Mouse (Mus musculus) limb, embryonic 11.5 days (tissue): Measurements from ENCODE around the gene Zfp454. TPM values are rescaled to one million over a fixed set of nuclear protein-coding genes. Genes with fewer than 3 reads are reported as not detected.

Experiments used
- ATAC-seq: fragments of 200-750 bp; cut with Nextera tagmentation; 2 replicates; pipeline ENCODE4 v1.8.0; 2017; ENCODE audit warnings: low read depth; ENCODE audit not compliant: insufficient number of reproducible peaks, low FRiP score, low TSS enrichment
- DNase-seq: peaks from one replicate; pipeline ENCODE4 v3.0.0-alpha.2; 2015; ENCODE audit warnings: low spot score
- H3K27ac ChIP-seq: fragments of 300-500 bp; sonication (generic); replicated peaks from 2 replicates; pipeline ENCODE4 v1.5.1; 2014; ENCODE audit warnings: low read depth, mild to moderate bottlenecking, low read length
- H3K27me3 ChIP-seq: fragments of 300-500 bp; sonication (generic); 2 replicates; pipeline ENCODE4 v1.6.1; 2014; ENCODE audit warnings: mild to moderate bottlenecking, low read length, mixed read lengths; ENCODE audit not compliant: control insufficient read depth, insufficient read depth
- H3K36me3 ChIP-seq: fragments of 300-500 bp; sonication (generic); 2 replicates; pipeline ENCODE4 v1.6.1; 2014; ENCODE audit warnings: mild to moderate bottlenecking, low read length, moderate library complexity, mixed read lengths; ENCODE audit not compliant: control insufficient read depth, insufficient read depth
- H3K4me1 ChIP-seq: fragments of 300-500 bp; sonication (generic); 2 replicates; pipeline ENCODE4 v1.6.1; 2014; ENCODE audit warnings: low read length, mixed read lengths; ENCODE audit not compliant: control insufficient read depth, insufficient read depth
- H3K4me2 ChIP-seq: fragments of 300-500 bp; sonication (generic); 2 replicates; pipeline ENCODE4 v1.6.1; 2014; ENCODE audit warnings: low read depth, mild to moderate bottlenecking, moderate library complexity; ENCODE audit not compliant: severe bottlenecking
- H3K4me3 ChIP-seq: fragments of 300-500 bp; sonication (generic); 2 replicates; pipeline ENCODE4 v1.5.1; 2014; ENCODE audit warnings: low read depth, low read length
- H3K9ac ChIP-seq: fragments of 300-500 bp; sonication (generic); 2 replicates; pipeline ENCODE4 v1.6.1; 2014; ENCODE audit warnings: mild to moderate bottlenecking, low read length
- H3K9me3 ChIP-seq: fragments of 300-500 bp; sonication (generic); 2 replicates; pipeline ENCODE4 v1.6.1; 2016; ENCODE audit warnings: low read length; ENCODE audit not compliant: control insufficient read depth
- WGBS: fragments of 180-500 bp; shearing (Covaris S2); extraction: QIAGEN DNeasy Blood & Tissue Kit; methylation state at CpG from one replicate; pipeline ENCODE4 v1.1.7; 2014; 5-methylcytosine and 5-hydroxymethylcytosine counted together
- polyA plus RNA-seq: library from polyadenylated mRNA; unstranded; fragments of >200 nt; fragmentation: Nextera tagmentation; extraction: Ambion mirVana; gene quantifications from 2 replicates; pipeline ENCODE4 v1.2.1, GENCODE M21; 2014

Gene Zfp454
- polyA plus RNA-seq, 1 experiment from 2014 or later = 15.5 TPM

DNA sequence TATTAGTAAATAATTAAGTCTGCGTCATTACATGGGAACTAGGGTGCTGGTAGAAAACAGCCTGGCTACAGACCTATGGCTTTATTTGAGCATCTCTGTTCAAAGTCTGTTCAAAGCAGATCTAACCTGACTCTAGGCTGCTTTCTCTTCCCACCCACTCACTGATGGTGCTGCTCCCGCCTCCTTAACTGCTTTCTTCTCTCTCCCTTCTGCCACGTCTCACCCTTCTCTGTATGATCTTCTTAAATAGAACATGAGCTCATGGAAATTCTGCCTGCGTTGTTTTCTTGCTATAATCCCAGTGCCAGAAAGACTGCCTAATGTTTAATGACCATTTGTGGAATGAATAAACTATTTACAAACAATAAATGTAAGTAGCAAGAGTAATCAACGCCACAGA, 20.7 kb upstream of the Zfp454 start:
- no peak for DNase-seq
- Histone ChIP-seq H3K4me1 (no peaks in the 10 kb centered on the region), H3K27ac (no peak overlapping the region), H3K4me2 (no peak overlapping the region), H3K9me3 (peaks cover 12% of the 10 kb centered on the region), H3K4me3 (no peak overlapping the region), H3K36me3 (peaks cover 57% of the 10 kb centered on the region), H3K9ac (no peak overlapping the region), H3K27me3 (no peaks in the 10 kb centered on the region)
- 95% methylated on average over 5 of the region's 5 CpGs for WGBS
- no peak for ATAC-seq

DNA sequence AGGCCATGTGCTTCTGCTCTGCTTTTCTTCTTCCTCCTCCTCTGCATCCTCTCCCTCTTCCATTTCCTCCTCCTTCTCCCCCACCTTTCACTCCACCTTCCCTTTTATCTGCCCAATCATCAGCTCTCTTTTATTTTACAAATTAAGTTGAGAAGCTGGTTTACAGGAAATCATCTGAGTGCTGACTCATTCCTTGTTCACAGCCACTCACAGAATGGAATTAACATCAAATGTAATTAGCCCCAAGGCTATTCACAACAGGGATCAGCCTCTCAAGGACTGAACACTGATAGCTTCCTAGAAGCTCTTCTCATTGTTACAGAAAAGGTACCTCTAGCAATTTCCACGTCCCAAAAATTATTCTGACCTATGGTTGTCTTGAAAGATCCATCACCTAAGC, 9.9 kb upstream of the Zfp454 start:
- WGBS = 88% methylated on average over 1 of the region's 1 CpGs
- Histone ChIP-seq H3K9ac (no peak overlapping the region), H3K4me1 (no peaks in the 10 kb centered on the region), H3K4me2 (no peak overlapping the region), H3K27ac (no peak overlapping the region), H3K9me3 (peaks cover 27% of the 10 kb centered on the region), H3K27me3 (no peaks in the 10 kb centered on the region), H3K36me3 (peaks cover 25% of the 10 kb centered on the region), H3K4me3 (no peak overlapping the region)
- ATAC-seq (no peak), DNase-seq (no peak)

DNA sequence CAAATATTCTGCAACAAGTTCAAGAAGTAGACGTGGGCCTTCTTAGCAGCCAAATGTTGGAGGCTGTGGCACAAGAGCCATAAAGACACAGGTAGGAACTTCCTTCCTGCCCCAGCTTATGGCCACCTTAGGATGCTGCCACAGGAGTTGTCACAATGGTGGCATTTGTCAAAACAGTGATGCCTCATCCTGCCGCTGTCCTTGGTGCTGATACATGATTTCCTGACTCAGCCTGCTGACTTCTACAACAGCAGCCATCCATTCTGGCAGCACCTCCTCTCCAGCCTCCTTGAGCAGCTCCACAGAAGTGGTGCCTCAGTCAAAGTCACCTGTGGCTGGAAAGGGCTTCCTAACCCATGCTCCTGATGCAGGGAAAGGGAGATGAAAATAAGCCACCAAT, 5.0 kb upstream of the Zfp454 start:
- no peak overlapping the region for H3K4me2 ChIP-seq
- H3K27me3 ChIP-seq = no peaks in the 10 kb centered on the region
- H3K4me3 ChIP-seq = no peak overlapping the region
- DNase-seq (peak; percentile 35), ATAC-seq (no peak)
- H3K27ac ChIP-seq = no peak overlapping the region
- no peaks in the 10 kb centered on the region for H3K4me1 ChIP-seq
- 58% methylated on average over 2 of the region's 2 CpGs for WGBS
- no peaks in the 10 kb centered on the region for H3K36me3 ChIP-seq
- no peak overlapping the region for H3K9ac ChIP-seq
- no peaks in the 10 kb centered on the region; the same call in 1 of the 2 replicates for H3K9me3 ChIP-seq

DNA sequence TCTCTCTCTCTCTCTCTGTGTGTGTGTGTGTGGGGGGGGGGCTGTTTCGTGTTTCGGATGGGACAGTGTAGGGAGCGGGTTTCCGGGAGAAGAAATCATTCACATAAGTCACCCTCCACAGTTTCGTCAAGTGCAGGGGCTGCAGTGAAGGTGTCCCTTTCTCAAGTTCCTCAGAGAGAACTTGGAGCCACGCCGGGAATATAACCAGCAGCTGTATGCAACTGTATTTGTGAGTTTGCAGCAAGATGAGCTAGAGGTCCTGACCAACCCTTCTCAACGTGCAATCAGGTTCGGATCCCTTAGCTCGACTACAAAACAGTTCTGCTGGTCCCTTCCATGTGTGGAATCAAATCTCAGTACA, 538 bp downstream of the Zfp454 start:
- H3K27ac ChIP-seq = no peak overlapping the region
- H3K9me3 ChIP-seq = no peaks in the 10 kb centered on the region
- DNase-seq (no peak), ATAC-seq (no peak)
- peak overlapping the region; percentile 28 for H3K4me3 ChIP-seq
- H3K27me3 ChIP-seq = no peaks in the 10 kb centered on the region
- peak overlapping the region; percentile 63 for H3K9ac ChIP-seq
- H3K36me3 ChIP-seq = peaks cover 9% of the 10 kb centered on the region; the same call in 1 of the 2 replicates
- 24% methylated on average over 10 of the region's 10 CpGs for WGBS
- H3K4me2 ChIP-seq = peak overlapping the region; percentile 62
- peaks cover 8% of the 10 kb centered on the region; the same call in 1 of the 2 replicates for H3K4me1 ChIP-seq

DNA sequence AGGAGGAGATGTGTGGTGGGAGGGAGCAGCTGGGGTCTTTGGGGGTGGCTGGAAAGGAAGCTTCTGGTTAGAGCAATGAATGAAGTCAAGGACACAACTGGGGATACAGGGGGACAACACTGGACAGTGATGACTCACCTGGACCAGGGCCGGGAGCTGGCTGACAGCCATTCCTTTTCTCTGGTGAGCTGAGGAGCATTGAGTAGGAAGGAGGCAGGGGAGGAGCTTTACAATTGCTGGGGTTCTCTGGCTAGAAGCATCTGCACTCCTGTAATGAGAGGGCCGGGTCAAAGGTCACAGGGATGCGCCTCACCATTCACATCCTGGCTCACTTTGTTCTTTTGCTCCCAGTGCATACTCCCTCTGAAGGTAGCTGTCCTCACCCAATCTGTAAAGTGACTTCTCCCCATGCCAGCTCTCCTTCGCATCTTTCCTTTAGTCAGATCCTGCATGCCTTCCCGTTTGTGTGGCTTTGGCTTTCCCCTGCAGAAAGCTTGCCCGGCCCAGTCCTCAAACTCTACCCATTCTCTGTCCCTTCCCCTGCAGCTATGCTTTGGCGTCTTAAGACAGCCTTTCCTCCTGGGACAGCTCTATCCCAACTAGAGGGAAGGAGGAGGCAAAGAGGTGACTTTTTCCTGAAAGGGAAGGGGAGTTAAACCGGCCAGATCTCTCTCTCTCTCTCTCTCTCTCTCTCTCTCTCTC, 1.1 kb downstream of the Zfp454 start:
- Histone ChIP-seq H3K27me3 (no peaks in the 10 kb centered on the region), H3K36me3 (peaks cover 9% of the 10 kb centered on the region; the same call in 1 of the 2 replicates), H3K4me1 (peaks cover 8% of the 10 kb centered on the region; the same call in 1 of the 2 replicates), H3K4me3 (peak overlapping the region; percentile 28), H3K27ac (no peak overlapping the region), H3K9ac (peak overlapping the region; percentile 63), H3K9me3 (no peaks in the 10 kb centered on the region), H3K4me2 (peak overlapping the region; percentile 62)
- WGBS = 53% methylated on average over 8 of the region's 8 CpGs
- DNase-seq (no peak), ATAC-seq (no peak)

DNA sequence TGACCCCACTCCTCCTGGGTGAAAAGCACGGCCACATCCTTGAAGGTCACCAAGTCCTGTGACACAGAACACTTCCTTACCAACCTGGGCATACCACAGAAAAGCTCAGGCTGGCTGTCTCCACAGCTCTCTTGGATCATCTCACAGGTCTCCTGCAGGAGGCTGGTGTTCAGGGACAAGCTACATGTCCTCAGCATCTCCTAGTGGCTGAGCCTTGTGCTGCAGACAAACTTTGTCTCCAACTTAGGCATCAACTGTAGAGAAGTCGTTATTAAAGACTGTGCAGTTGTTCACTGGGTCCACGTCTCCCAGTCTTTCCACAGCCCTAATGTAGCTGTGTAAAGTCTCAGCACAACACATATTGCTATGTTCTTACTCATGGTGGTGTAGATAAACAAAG, 3.7 kb downstream of the Zfp454 start:
- DNase-seq (no peak), ATAC-seq (no peak)
- H3K4me1 ChIP-seq = peaks cover 8% of the 10 kb centered on the region; the same call in 1 of the 2 replicates
- no peak overlapping the region for H3K4me2 ChIP-seq
- no peak overlapping the region for H3K27ac ChIP-seq
- 81% methylated on average over 3 of the region's 3 CpGs for WGBS
- H3K9me3 ChIP-seq = no peaks in the 10 kb centered on the region; the same call in 1 of the 2 replicates
- peaks cover 14% of the 10 kb centered on the region; the same call in 1 of the 2 replicates for H3K36me3 ChIP-seq
- H3K27me3 ChIP-seq = no peaks in the 10 kb centered on the region
- no peak overlapping the region for H3K4me3 ChIP-seq
- no peak overlapping the region for H3K9ac ChIP-seq

DNA sequence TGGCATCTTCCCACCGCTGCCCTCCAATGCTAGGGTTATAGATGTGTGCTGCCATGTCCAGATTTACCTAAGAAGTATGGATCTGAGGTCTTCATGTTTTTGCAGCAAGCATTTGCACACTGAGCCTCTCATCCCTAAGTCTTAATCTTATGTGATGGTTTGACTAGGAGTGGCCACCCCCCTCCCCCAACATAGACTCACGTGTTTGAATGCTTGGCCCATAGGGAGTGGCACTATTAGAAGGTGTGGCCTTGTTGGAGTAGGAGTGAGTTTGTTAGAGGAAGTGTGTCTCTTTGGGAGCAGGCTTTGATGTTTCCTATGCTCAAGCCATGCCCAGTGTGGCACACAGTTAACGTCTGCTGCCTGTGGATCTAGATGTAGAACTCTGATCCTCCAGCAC, 8.8 kb downstream of the Zfp454 start:
- Histone ChIP-seq H3K27ac (no peak overlapping the region), H3K4me1 (no peaks in the 10 kb centered on the region), H3K4me3 (no peak overlapping the region), H3K36me3 (peaks cover 35% of the 10 kb centered on the region), H3K4me2 (no peak overlapping the region), H3K27me3 (no peaks in the 10 kb centered on the region), H3K9ac (no peak overlapping the region), H3K9me3 (peaks cover 4% of the 10 kb centered on the region; the same call in 1 of the 2 replicates)
- ATAC-seq (no peak), DNase-seq (no peak)
- WGBS = 93% methylated on average over 3 of the region's 3 CpGs

DNA sequence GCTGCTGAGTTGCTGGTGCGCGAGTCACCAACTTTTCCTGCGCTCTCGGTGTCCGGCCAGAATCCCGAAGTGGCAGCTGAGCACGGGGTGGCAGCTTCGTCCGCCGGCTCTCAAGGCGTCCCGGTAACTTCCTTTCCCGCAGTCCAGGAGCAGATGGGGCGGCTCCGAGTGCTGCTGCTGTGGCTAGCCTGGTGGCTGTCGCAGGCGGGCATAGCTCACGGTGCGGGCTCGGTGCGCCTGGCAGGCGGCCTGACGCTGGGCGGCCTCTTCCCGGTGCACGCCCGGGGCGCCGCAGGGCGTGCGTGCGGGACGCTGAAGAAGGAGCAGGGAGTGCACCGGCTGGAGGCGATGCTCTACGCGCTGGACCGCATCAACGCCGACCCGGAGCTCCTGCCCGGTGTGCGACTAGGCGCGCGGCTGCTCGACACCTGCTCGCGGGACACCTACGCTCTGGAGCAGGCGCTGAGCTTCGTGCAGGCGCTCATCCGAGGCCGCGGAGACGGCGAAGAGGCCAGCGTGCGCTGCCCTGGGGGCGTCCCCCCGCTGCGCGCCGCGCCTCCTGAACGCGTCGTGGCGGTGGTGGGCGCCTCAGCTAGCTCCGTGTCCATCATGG, 36.4 kb downstream of the Zfp454 start:
- H3K27ac ChIP-seq = no peak overlapping the region
- DNase-seq (peak; percentile 50), ATAC-seq (no peak)
- H3K36me3 ChIP-seq = no peaks in the 10 kb centered on the region
- H3K27me3 ChIP-seq = peaks cover 52% of the 10 kb centered on the region
- H3K4me1 ChIP-seq = peaks cover 6% of the 10 kb centered on the region; the same call in 1 of the 2 replicates
- H3K9ac ChIP-seq = no peak overlapping the region; the same call in 1 of the 2 replicates
- WGBS = under 1% methylated on average over 72 of the region's 72 CpGs
- H3K4me2 ChIP-seq = peak overlapping the region; percentile 72
- peak overlapping the region; percentile 35 for H3K4me3 ChIP-seq
- H3K9me3 ChIP-seq = no peaks in the 10 kb centered on the region
